Mouse (Mus musculus): Measurements from ENCODE around the gene Gdpd5.

The Gdpd5 gene

GRCm38 (mm10) chr7:99381214-99382087 lies at the start of gene Gdpd5:
Gdpd5 (plus strand) TSS chr7:99381414.
- DNase-seq (ENCODE audit: low read depth, low spot score): peak; percentile 93

DNA sequence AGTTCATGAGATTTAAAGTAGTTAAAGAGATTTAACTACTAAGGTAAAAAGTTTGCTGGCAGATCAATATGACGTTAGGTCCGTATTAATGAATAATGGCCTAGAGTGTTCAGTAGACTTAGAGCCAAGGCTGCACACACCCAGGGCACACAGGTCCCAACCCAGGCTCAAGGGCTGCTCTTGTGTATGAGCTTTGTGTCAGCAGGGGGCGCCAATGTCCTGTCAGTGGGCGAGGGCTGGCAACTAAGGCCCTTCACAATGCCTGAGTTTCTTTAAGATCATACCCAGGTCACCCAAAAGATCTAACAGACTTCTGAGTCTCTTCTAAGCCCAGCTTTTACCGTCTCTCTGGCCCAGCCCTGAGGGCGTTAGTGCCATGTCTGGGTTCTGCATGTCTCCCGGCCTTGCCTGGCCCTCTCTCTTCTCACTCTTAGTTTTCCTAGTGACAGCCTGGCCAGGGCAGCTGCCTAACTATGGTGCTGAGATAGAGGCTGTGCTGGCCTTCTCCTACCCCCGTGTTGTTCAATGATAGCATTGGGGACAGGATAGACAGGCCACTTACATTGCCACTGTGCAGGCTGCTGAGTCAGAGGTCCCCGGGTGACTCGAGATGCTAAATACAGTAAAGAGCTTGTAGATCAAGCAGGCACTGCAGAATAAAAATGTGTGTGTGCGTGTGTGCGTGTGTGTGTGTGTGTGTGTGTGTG lies 48.3 kb upstream of the Gdpd5 start:
- no peak for DNase-seq (ENCODE audit: low read depth, low spot score)

GRCm38 (mm10) chr7:99340736-99341135 lies 40.5 kb upstream of the Gdpd5 start:
- no peak for DNase-seq (ENCODE audit: low read depth, low spot score)

GRCm38 (mm10) chr7:99343577-99343976 lies 37.6 kb upstream of the Gdpd5 start:
- DNase-seq (ENCODE audit: low read depth, low spot score): no peak

DNA sequence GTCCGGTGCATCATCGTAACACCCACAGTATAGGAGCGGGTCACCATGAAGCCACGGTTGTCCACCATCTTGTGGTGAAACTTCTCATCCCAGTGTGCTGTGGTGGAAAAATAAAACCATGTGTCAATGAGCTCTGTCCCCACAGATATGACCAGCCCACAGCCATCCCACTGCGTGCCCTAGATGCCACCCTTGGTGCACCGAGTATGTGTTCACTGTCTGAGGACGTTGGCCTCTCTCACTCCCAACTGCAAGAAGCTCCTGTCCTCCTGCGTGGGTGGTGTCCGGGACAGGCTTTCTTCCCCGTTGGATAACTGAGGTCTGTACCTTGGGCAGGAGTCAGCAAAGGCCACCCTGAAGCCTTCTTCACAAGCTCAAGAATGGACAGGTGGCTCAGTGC lies 33.9 kb upstream of the Gdpd5 start:
- DNase-seq (ENCODE audit: low read depth, low spot score): no peak

GRCm38 (mm10) chr7:99348883-99349282 lies 32.3 kb upstream of the Gdpd5 start:
- no peak for DNase-seq (ENCODE audit: low read depth, low spot score)

GRCm38 (mm10) chr7:99349782-99350720 lies 31.2 kb upstream of the Gdpd5 start:
- no peak for DNase-seq (ENCODE audit: low read depth, low spot score)

GRCm38 (mm10) chr7:99351104-99351801 lies 30.0 kb upstream of the Gdpd5 start:
- no peak for DNase-seq (ENCODE audit: low read depth, low spot score)

DNA sequence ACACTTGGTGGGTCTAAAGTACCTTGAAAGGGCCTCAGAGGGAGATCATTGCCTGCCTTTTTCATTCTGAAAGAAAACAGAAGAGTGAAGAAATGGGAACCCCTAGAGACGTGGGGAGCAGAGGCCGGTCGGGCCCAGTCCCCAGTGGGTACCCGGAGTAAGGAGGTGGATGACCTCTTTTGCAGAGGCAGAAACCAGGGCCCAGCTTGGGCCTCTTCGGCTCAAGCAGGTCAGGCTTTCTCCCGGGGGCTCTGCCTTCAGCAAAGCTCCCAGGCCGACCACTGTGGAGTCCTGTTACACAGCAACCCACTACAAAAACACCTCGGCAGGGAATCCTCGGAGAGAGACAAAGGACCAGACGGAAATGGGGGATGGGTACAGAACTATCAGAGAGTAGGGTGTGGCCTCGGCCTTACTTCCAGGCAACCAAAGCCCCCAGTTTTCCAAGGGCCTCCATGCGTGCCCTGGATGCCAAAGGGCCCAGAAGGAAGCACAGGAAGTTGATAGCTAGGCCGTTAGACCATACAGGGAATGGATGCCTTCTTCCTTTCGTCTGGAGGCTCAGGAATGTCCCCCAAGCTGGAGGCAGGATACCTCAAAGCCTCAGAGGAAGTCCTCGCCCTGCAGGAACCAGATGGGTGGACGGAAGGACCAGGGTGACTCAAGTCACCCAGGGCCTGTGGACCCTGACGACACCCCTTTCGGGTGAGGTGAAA lies 29.3 kb upstream of the Gdpd5 start:
- no peak for DNase-seq (ENCODE audit: low read depth, low spot score)

GRCm38 (mm10) chr7:99352526-99353400 lies 28.5 kb upstream of the Gdpd5 start, which contains the start of gene Serpinh1:
Serpinh1 (minus strand) TSS chr7:99353239.
- no peak for DNase-seq (ENCODE audit: low read depth, low spot score)

DNA sequence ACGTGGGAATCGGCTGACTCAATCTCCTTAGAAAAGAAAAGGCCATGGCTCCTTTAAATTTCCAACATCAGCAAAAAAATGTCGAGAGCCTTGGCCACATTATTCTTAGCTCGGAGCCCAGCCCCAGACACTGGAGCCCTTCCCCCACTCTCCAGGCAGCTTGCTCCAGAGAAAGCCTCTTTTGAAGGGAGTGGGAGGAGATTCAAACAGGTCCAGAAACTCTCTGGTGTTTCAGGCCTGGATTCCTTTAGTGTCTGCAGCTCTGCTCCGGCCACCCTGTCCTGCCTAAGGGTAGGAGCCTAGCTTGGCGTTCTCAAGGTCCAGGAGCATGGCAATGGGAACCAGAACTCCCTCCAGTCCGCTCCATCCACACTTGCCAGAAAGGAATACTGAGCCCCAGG lies 25.5 kb upstream of the Gdpd5 start:
- no peak for DNase-seq (ENCODE audit: low read depth, low spot score)

GRCm38 (mm10) chr7:99356244-99356930 lies 24.8 kb upstream of the Gdpd5 start:
- no peak for DNase-seq (ENCODE audit: low read depth, low spot score)

- no peak for DNase-seq (ENCODE audit: low read depth, low spot score)
These were observed 24.0 kb upstream of the Gdpd5 start for GRCm38 (mm10) chr7:99357201-99357600.

DNA sequence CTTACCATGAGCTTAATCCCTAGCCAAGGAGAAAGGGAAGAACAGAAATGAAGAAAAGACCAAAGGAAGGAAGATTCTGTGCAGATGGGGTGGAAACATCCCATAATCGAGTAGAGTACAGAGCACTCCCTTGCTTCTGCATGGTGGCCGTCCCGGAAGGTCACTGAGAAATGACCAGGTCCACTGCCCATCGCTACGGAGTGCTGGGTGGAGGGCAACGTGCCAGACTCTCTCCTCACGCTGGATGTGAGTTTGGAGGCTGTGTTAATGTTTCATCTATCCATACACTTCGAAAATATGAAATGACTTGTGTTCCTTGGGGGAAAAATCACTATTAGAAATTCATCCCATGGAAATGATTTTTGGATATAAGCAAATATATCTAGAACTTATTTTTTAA lies 22.8 kb upstream of the Gdpd5 start:
- no peak for DNase-seq (ENCODE audit: low read depth, low spot score)

GRCm38 (mm10) chr7:99360021-99360802 lies 21.0 kb upstream of the Gdpd5 start:
- peak; percentile 74 for DNase-seq (ENCODE audit: low read depth, low spot score)

DNA sequence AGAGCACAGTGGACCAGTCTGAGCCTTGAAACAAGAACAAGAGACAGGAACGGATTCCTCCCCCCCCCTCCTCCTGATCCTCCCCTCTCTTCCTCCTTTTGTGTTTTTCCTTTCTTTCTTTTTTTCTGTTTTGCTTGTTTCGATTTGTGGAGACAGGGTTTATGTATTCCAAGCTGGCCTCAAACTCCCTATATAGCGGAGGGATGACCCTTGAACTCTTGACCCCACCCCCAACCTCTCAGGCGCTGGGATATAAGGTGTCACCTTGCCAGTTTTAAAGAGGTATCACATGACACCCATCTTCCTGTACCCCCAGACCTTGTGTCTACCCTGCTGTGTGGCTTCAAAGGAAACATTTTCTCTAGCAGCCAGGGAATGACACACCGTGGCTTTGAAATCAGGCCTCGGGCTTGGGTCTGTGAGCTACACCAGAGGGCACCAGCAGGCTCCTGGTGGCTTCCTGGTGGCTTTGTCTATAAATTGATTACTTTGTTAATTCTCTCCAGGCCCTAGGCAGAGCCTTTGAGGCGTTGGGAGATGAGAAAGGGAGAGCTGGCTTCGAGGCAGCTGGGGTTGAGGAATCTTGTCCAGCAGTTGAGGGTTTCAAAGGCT lies 20.3 kb upstream of the Gdpd5 start:
- DNase-seq (ENCODE audit: low read depth, low spot score): no peak

DNA sequence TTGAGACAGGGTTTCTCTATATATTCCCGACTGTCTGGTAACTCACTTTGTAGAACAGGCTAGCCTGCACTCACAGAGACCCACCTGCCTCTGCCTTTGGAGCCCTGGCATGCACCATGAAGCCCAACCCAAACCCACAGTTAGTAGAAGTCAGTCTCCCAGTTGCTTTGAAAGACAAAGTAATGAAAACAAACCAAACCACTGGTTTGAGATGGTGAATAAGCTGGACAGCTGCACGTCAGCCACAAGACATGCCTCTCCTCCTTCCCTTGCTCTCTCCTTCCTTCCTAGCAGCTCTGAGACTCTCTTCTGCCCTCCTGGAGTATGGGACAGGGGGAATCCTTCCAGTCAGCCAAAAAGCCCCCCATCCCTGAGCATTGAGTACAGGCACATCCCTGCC lies 19.1 kb upstream of the Gdpd5 start:
- no peak for DNase-seq (ENCODE audit: low read depth, low spot score)

DNA sequence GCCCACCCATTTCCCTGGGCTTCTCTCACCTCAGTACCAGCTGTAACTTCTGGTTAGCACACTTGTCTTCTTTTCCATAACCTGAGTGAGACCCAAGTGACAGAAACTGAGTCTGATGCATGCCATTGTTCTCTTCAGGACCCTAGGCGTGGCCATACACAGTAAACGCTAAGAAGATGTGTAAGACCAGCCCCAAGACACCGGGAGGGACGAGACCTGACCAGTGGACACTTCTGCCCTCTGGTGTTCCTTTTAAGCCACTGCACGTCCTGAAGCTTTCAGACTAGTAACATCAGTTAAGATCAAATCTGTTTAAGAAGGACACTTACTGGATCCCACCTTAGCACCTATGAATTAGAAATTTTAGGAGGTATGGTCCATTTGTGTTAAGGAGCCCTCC lies 16.1 kb upstream of the Gdpd5 start:
- no peak for DNase-seq (ENCODE audit: low read depth, low spot score)

All from brain, embryonic 18.5 days (tissue).